Mouse (Mus musculus) ES-E14 (cell line): ENCODE measurements at regions not wholly inside any gene's neighbourhood (a gene's known extent, or its start where the extent isn't known, plus 50 kb on each side); places are given as distances from the start of the nearest gene placed in this dataset.

Source experiments
- HCFC1 ChIP-seq: IDR thresholded peaks from 2 replicates; pipeline ENCODE4 v1.6.1; 2012; ENCODE audit warnings: low read length, inconsistent platforms, borderline replicate concordance; ENCODE audit not compliant: insufficient read depth
- ZC3H11A ChIP-seq: IDR thresholded peaks from 2 replicates; pipeline ENCODE4 v1.6.1; 2012; ENCODE audit warnings: low read depth, mild to moderate bottlenecking, inconsistent platforms, low read length, borderline replicate concordance
- ZNF384 ChIP-seq: IDR thresholded peaks from 2 replicates; pipeline ENCODE4 v1.6.1; 2012; ENCODE audit warnings: low read depth, low read length, inconsistent platforms

- TF ChIP-seq ZNF384 (no peak), HCFC1 (no peak), ZC3H11A (no peak)
Observed at GRCm38 (mm10) chr11:39972585-39972984, 722.4 kb downstream of the Mat2b start.
